Mouse (Mus musculus): ENCODE data around the gene Sowahc. TPM values are rescaled to one million over a fixed set of nuclear protein-coding genes. Genes with fewer than 3 reads are reported as not detected.

Gene Sowahc
- total RNA-seq, 2 experiments from 2014 or later: 34.8 to 56.6 TPM

DNA sequence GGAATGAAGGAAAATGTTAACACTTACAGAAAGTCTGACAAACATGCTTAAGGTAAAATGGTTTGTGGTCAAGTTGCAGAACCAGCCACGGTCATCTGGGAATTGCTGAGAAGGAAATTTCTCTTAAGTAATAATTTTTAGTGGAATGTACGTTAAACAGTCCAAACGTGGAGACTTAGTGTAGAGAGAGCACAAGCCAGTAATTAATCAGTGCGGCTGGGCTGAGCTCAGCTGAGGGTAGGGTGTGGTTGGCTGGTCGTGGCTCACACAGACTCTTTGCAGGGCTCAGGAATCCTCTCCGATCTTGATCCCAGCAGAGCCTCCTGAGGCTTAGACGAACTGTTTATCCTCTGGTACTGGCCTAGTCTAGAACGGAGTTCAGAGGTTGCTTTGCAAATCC is 30.6 kb downstream of the Sowahc start:
- DNase-seq (ENCODE audit: low spot score in 2 of 2): no peak

DNA sequence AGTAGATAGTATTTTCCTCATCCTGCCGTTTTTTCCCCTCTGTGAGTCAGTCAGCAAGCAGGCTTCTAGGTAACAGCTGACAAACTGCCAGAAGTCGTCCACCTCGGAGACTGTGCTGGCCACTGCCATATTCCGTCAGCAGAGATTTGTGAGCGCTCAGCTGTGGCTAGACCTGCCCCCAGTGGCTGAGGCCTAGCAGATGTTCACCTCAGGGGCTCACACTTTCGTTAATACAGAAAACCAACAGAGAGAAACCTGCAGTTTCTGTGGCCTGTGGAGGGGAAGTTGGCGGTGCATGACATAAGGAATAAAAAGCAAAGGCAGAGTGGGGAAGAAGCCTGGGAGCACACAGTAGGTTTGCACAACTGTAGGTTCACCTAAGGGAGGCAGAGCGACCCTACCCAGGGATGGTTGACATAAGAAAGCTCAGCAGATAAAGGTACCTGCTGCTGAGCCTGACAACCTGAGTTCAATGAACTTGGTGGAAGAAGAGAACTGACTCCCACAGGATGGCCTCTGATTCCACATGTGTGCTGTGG is 31.9 kb downstream of the Sowahc start:
- no peak for DNase-seq (ENCODE audit: low spot score in 2 of 2)

DNA sequence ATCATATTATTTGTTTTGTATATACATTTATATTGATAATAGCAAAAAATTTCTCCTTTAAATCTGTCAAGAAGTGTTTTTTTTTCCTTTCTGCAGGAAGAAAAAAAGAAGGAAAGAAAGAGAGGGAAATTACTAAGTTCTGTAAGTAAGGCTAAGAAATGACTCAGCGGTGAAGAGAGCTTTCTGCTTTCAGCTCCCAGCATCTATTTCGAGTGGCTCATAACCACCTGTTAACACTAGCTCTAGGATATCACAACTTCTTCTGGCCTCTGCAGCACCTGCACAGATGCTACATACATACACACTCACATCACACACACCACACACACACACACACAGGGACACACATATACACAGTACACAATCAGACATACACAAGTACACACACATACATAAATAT is 34.8 kb downstream of the Sowahc start:
- DNase-seq (ENCODE audit: low spot score in 2 of 2): no peak

DNA sequence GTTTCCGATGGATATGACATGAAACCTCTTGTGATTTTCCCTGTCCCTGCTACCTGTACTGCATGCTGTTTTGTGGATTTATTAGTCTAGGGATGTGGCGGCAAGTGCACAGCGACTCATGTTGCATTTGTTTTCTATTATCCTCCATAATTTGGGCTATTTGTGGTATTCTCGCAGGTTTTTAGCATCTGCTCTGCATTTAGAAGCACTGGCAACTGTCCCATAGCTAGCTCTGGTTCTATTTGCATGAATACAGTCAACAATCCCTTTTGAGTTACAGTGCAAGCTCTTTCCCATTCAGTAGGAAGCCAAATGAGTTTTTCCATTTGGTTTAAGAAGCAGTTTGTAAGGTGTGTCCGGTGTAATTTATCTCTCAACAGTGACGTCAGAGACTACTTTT is 37.8 kb downstream of the Sowahc start:
- DNase-seq (ENCODE audit: low spot score in 2 of 2): no peak

DNA sequence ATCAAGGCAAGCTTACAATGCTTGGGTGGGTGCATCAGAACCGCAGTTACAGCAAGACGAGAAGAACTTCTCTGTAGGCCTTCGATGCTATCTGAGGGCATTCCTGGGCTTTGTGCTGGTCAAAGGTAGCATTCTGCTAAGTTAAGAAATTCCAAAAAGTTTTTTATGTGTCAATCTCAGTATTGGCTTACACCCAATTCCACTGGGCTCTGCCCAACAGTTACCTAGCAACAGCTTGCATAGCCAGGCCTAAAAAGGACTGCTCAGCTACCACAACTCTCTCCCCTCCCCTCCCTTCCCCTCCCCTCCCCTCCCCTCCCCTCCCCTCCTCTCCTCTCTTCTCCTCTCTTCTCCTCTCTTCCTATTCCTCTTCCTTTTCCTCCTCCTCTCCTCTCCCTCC is 39.9 kb downstream of the Sowahc start:
- no peak for DNase-seq (ENCODE audit: low spot score in 2 of 2)

DNA sequence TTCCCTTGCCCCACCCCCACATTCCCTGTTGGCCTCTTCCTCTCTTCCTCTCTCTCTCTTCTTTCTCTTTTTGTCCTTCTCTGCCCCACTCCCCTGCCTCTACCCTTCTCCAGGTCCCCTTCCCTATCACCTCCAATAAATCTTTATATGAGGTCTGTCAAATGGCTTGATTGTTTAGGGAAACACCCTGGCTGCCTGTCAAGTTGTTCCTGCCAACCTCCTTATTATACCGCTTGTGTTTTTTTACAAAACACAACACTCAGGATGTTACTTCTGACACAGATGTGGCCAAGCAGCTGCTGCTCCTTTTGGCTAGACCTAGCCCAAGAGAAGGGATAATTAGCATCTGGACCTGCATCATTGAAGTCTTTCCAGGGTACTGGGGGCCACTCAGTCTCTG is 40.3 kb downstream of the Sowahc start:
- DNase-seq (ENCODE audit: low spot score in 2 of 2): no peak

DNA sequence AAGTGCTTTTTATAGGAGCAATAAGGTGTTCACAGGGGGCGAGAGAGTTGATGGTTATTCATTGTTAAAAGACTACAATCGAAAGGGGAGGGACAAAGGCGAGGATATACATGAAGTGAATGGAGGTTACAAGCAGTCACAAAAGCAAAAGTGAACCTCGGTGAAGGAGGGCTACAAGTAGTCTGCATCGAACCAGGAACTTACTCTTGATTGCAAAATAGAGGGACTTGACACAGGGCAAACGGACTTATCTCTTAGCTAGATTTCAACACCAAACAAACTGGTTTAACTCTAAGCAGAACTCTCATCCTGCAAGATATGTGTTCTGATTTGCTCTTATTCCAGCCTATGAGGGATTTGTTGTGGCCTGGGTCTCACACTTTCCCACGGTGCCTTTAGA is 41.2 kb downstream of the Sowahc start:
- DNase-seq (ENCODE audit: low spot score in 2 of 2): no peak

DNA sequence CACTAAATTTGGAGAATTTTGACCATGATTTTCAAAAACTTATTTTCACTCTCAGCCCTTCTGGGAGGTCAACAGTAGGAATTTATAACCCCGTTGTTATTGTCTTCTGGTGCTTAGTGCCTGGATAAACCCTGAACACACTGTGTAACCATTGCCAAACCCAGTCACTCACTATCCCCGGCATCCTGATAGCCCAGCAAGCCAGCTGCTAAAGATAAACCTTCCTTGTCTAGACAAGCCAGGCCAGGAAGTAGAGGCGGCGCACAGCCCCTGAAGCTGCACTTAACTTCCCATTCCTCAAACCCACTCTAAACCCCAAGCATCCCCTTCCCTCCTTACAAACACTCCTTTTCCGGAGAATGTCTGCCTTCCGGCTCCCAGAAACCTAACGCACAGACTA is 43.3 kb downstream of the Sowahc start:
- DNase-seq (ENCODE audit: low spot score in 2 of 2): no peak

DNA sequence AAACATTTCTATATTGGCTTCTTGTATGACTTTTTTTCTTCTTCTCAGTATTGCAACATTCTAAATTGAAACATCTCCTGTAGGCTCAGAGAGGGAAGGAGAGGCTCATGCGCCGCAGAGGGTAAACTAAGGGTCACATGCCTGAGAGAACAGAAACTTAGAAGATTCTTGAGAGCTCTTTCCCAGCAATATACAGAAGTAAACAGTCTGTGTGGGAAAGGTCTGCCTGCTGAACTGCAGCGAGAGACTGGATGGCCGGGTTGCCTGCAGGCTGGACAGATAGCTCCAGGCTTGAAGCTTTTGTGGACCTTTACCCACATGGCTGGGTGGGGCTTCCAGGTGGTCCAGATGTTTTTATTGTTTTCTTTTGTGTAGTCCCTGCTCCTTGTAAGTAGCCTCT is 43.9 kb downstream of the Sowahc start:
- no peak for DNase-seq (ENCODE audit: low spot score in 2 of 2)

DNA sequence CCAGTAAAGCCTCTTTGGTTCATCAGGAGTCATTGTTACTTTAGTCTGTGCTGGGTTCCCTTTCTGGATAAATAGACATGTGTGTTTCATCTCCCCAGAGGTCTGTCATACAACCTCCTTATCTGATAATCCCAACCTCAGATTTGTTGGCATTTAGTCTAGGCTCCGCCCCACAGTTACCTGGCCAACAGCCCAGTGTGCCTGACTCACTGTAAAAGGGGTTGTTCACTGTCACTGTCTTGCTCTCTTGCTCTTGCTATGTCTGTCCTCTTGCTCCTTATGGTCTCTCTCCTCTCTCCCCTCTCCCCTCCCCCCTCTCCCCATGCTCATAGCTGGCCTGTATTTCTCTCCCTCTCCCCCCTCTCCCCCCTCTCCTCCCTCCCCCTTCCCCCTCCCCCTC is 44.3 kb downstream of the Sowahc start:
- peak; percentile 62 to 74 for DNase-seq (ENCODE audit: low spot score in 2 of 2)

DNA sequence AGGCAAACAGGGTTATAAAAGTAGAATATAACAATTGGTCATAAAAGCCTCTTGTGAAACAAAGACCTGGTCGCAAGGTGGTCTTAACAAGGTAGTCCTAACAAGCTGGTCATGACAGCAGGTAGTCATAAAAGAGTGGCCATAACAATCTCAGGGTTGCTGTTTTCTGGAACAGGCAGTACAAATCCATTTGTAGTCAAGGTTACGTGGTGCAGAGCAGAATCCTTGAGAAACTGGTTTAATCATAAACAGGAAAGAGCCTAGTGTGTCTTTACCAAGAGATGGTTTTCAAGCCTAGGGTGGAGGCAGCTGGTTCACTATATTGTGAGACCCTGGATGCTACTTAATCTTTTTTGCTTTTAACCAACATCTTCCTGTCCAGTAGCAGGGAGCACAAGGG is 45.5 kb downstream of the Sowahc start:
- DNase-seq (ENCODE audit: low spot score in 2 of 2): no peak

DNA sequence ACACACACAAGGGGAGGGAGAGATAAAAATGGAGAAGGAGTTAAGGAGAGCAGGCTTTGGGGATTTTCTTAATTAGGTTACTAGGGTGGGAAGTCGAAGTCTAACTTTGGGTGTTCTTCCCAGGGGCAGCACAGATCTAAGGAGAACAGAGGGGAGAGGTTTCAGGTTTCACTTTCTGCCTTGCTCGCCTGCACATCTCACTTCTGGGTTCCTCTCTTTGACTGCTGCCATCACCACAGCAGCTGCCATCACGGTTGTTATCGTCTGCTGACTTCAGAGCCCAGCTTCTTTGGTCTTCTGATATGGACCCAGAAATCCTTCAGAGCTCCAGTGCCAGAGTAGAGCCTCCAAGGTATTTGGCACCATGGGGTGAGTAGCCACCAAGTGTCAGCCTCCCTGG is 46.4 kb downstream of the Sowahc start:
- DNase-seq (ENCODE audit: low spot score in 2 of 2): no peak

DNA sequence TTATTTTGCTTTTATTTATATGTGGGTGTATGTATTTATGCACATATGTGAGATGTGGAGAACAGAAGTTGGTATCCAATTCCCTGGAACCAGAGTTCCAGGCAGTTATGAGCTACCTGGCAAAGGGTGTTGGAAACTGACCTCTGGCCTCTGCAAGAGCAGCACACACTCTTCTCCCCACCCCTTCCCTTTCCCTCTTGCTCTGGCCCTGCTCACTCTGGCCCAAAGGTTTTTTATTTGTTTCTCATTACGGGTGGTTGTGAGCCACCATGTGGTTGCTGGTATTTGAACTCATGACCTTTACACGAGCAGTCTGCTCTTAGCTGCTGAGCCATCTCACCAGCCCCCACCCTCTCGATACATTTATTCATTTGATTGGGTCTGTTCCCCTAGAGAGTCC is 47.0 kb downstream of the Sowahc start:
- no peak for DNase-seq (ENCODE audit: low spot score in 2 of 2)

DNA sequence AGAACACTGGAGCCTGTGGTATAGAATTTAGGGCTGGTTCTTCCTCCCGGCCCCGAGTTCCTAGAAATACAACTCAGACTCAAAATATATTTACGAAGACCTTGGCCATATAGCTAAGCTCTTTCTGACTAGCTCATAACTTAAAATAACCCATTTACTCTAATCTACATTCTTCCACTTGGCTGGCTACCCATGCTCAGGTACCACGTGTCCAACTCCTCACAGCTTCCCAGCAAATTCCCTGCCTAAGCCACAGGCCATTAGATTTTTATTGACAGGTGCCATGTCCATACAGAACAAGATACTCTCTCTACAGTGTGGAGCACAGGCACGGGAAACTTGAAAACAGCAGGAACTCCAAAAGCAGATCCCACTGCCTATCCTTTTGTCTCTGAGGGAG is 54.0 kb downstream of the Sowahc start:
- no peak for DNase-seq (ENCODE audit: low spot score in 2 of 2)

Other genes starting within 250 kb of the Sowahc start
- 10 to 100 TPM; 36.5 to 38.8 TPM for gene Sept10, start 106 bp upstream of the Sowahc start, total RNA-seq (2021)
- 100 to 1,000 TPM in 1 of 2 experiments, 10 to 100 TPM in 1; 82.5 to 154 TPM for gene P4ha1, start 101.3 kb downstream of the Sowahc start, total RNA-seq (2021)
- gene Gm10273, start 173.7 kb downstream of the Sowahc start, total RNA-seq (2021): 10 to 100 TPM; 64.8 to 84.7 TPM
- not detected for gene Pla2g12b, start 181.7 kb downstream of the Sowahc start, total RNA-seq (2021)
- gene Oit3, start 219.8 kb downstream of the Sowahc start, total RNA-seq (2021): 1 to 10 TPM; 2.0 to 2.3 TPM